In the genomic region with DNA sequence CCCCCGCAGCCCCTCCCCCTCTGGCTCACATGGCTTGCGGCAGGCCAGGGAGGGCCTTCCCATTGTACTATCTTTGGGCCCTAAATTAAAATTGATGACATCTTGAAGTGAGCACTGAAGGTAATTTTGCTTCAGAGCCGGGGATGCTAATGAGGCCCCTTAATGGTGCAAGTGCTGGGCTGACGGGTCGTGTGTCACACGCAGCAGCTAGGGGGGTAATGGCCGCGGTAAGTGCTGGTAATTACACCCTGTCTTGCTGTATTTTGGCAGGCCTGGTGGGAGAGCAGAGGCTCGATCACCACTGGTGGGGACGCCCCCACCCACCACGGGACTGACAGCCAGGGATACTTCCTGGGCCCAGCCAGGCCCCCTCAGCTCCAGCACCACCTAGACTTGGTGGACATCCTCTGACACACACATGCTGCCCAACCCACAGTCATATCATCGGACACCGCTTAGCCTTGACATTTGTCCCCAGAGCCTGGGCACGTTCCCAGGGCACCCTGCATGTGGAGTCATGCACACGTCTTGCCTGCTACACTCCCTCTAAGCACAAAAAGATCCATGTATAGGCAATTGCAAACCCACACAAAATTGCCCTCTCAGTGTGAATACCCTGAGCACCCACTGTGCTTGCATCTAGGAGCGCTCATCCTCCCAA, we compare ENCODE assay signal across 11 mouse cellular contexts. TPM values are rescaled to one million over a fixed set of nuclear protein-coding genes. Genes with fewer than 3 reads are reported as not detected.
A peak's percentile ranks its signal among the peaks of the same experiment; 100 is the strongest.
DNase-seq lines count a peak whose midpoint lies in the region; ATAC-seq lines count a peak whose summit lies in the region.
"Had no signal": no experiment of that assay in that cellular context is flagged by ENCODE, and none has a peak within 500 bp of the region (broad histone marks: within the 10 kb centered on the region; RNA-seq: fewer than 3 reads in every experiment).

No protein-coding gene starts in this region.

- ATAC-seq in heart, embryonic 12.5 days (ENCODE audit: insufficient number of reproducible peaks, low FRiP score), result no peak
- peak; percentile 12; the same call in 1 of the 2 replicates for ATAC-seq in hindbrain, embryonic 12.5 days (ENCODE audit: low FRiP score)

- H3K4me1 ChIP-seq in heart, embryonic 12.5 days (replicated peaks), result peaks cover 35% of the 10 kb centered on the region
- peaks cover 8% of the 10 kb centered on the region for H3K4me1 ChIP-seq in hindbrain, embryonic 12.5 days

- peak overlapping the region; percentile 36 for H3K4me2 ChIP-seq in heart, embryonic 12.5 days
- no peak overlapping the region; the same call in 1 of the 2 replicates for H3K4me2 ChIP-seq in hindbrain, embryonic 12.5 days (replicated peaks)
- H3K4me2 ChIP-seq: limb, embryonic 15.5 days; lung, embryonic 14.5 days had no signal

- no peaks in the 10 kb centered on the region for H3K27me3 ChIP-seq in heart, embryonic 12.5 days (replicated peaks)
- 0 out of 2 replicates have a peak, but pooled peaks cover 4% of the 10 kb centered on the region for H3K27me3 ChIP-seq in hindbrain, embryonic 12.5 days
- H3K27me3 ChIP-seq: limb, embryonic 15.5 days; Patski had no signal

- WGBS in heart, embryonic 12.5 days, result 53% methylated on average over 16 of the region's 16 CpGs
- WGBS in hindbrain, embryonic 12.5 days, result 51% methylated on average over 16 of the region's 16 CpGs

- H3K9ac ChIP-seq in heart, embryonic 12.5 days, result no peak overlapping the region
- H3K9ac ChIP-seq in hindbrain, embryonic 12.5 days, result peak overlapping the region; percentile 27; the same call in 1 of the 2 replicates
- H3K9ac ChIP-seq: limb, embryonic 15.5 days; lung, embryonic 14.5 days had no signal

- H3K4me3 ChIP-seq in heart, embryonic 12.5 days, result no peak overlapping the region
- no peak overlapping the region for H3K4me3 ChIP-seq in hindbrain, embryonic 12.5 days
- H3K4me3 ChIP-seq: limb, embryonic 15.5 days had no signal

- no peak for DNase-seq in heart, postnatal 14 days
- peak; percentile 27 for DNase-seq in MN1 (ENCODE audit: low spot score)
- DNase-seq in adrenal gland, postnatal 36 days, result peak; percentile 74 to 80
- no peak for DNase-seq in thymus, postnatal 10 days (ENCODE audit: low spot score in 2 of 2)
- no peak for DNase-seq in right cerebral cortex, postnatal 25 days
- DNase-seq in layer of hippocampus, adult 9-10 months (ENCODE audit: low spot score), result no peak

- no peak overlapping the region for H3K27ac ChIP-seq in heart, embryonic 12.5 days (ENCODE audit: poor library complexity, severe bottlenecking)
- H3K27ac ChIP-seq in hindbrain, embryonic 12.5 days, result 0 out of 2 replicates have a peak overlapping the region, but pooled peaks have one; percentile 23
- H3K27ac ChIP-seq: limb, embryonic 15.5 days had no signal

- H3K36me3 ChIP-seq in heart, embryonic 12.5 days, result peaks cover 6% of the 10 kb centered on the region
- no peaks in the 10 kb centered on the region for H3K36me3 ChIP-seq in hindbrain, embryonic 12.5 days

- intact Hi-C loops in heart, postnatal 14 days (cut with DNase I), result no loop called here

- peaks cover 3% of the 10 kb centered on the region for H3K9me3 ChIP-seq in heart, embryonic 12.5 days (replicated peaks)
- no peaks in the 10 kb centered on the region for H3K9me3 ChIP-seq in hindbrain, embryonic 12.5 days (replicated peaks)
- H3K9me3 ChIP-seq: limb, embryonic 15.5 days had no signal

RNA-seq across cellular contexts. Expression of a gene that starts 38.2 kb away (rescaled TPM):
- polyA plus RNA-seq in heart, embryonic 12.5 days (2016; fragmentation: Nextera tagmentation; extraction: Ambion mirVana), result 11.1 and 11.2 TPM in 2 replicates
- total RNA-seq in heart, postnatal 14 days (2021), result 1 to 10 TPM; 2.8 to 3.9 TPM
- 1 to 10 TPM; 1.4 to 2.4 TPM for total RNA-seq in adrenal gland, postnatal 36 days (2021)
- polyA plus RNA-seq in hindbrain, embryonic 12.5 days (2016; fragmentation: Nextera tagmentation; extraction: Ambion mirVana), result 15.0 and 20.9 TPM in 2 replicates
- polyA plus RNA-seq: Patski had no signal

RNA-seq across cellular contexts. Expression of a gene that starts 59.5 kb away (rescaled TPM):
- 22.7 and 24.5 TPM in 2 replicates for polyA plus RNA-seq in heart, embryonic 12.5 days (2016; fragmentation: Nextera tagmentation; extraction: Ambion mirVana)
- total RNA-seq in heart, postnatal 14 days (2021), result 10 to 100 TPM; 46.8 to 49.3 TPM
- total RNA-seq in adrenal gland, postnatal 36 days (2021), result 10 to 100 TPM; 18.6 to 18.9 TPM
- 4.9 TPM in 2 replicates for polyA plus RNA-seq in hindbrain, embryonic 12.5 days (2016; fragmentation: Nextera tagmentation; extraction: Ambion mirVana)

Comparison
In these comparisons a context has a peak if more than half of its experiments do, and no peak if none do; other contexts are left out.
1. DNase-seq: peak in MN1 (single experiment) and adrenal gland, postnatal 36 days (2 of 2); none in heart, postnatal 14 days (0 of 2), thymus, postnatal 10 days (0 of 2), right cerebral cortex, postnatal 25 days (single experiment) and layer of hippocampus, adult 9-10 months (single experiment).